Mouse (Mus musculus) testis, adult 2 months (tissue): Measurements from ENCODE around the gene Rab37.

Source experiments
- CTCF ChIP-seq: fragments of 200-500 bp; IDR thresholded peaks from 2 replicates; pipeline ENCODE4 v1.5.1; 2012; ENCODE audit warnings: low read depth, mild to moderate bottlenecking, inconsistent platforms, low read length, moderate library complexity; ENCODE audit not compliant: control insufficient read depth, insufficient read depth, insufficient replicate concordance
- POLR2A ChIP-seq: fragments of 200-500 bp; IDR thresholded peaks from 2 replicates; pipeline ENCODE4 v1.6.1; 2012; ENCODE audit warnings: low read depth, mild to moderate bottlenecking, inconsistent platforms, low read length, moderate library complexity; ENCODE audit not compliant: control insufficient read depth

DNA sequence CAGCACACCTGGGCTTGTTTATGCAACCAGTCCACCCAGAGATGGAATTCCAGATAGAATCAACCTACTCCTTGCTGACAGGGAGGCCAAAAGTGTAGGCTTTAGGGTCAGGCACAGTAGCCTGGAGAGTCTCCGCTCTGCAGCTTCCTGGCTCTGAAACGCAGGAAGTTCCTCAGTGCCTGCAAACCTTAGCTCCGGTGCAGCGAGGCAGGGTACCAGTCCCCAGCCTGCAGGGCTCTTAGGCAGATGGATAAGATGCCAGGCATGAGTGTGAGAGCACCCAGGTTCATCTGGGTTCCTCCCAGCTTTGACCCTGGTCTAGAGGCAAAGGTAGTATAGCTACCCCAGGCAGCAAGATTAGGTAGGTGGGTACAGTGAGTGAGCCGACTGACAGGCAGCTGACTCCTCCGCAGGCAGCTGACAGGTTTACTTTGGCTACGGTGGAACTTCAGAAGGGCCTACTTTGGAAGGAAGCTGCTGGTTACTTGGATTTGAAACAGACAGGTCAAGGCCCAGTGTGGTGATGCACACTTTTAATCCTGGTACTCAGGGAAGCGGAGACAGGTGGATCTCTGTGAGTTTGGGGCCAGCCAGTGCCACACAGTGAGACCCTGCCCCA, 76.5 kb downstream of the Rab37 start:
- TF ChIP-seq CTCF (no peak), POLR2A (no peak)
